Mouse (Mus musculus) MEL (cell line): Measurements from ENCODE around the gene Cdpf1.

Experiments
- CTCF ChIP-seq, 3 experiments: IDR thresholded peaks in 2 of 3; conservative IDR thresholded peaks in 1 of 3; 2 replicates each; pipeline ENCODE4 v1.5.1; 2011 to 2012; ENCODE audit warnings: low read length in 3 of 3, low read depth in 2 of 3, mild to moderate bottlenecking in 2 of 3, improper control_type of control experiment in 1 of 3, inconsistent platforms in 1 of 3, mixed read lengths in 1 of 3, moderate library complexity in 1 of 3; ENCODE audit not compliant: control insufficient read depth in 1 of 3, insufficient read depth in 1 of 3, poor library complexity in 1 of 3, severe bottlenecking in 1 of 3
- E2F4 ChIP-seq: IDR thresholded peaks from 2 replicates; pipeline ENCODE4 v1.6.1; 2011; ENCODE audit warnings: low read depth, low read length, improper control_type of control experiment, borderline replicate concordance
- ELF1 ChIP-seq: IDR thresholded peaks from 2 replicates; pipeline ENCODE4 v1.6.1; 2014; ENCODE audit warnings: low read depth, mild to moderate bottlenecking, inconsistent platforms, low read length, improper control_type of control experiment, moderate library complexity
- EP300 ChIP-seq, 2 experiments: IDR thresholded peaks; 2 replicates each; pipeline ENCODE4 v1.6.1; 2011; ENCODE audit warnings: improper control_type of control experiment in 2 of 2, low read length in 2 of 2, low read depth in 1 of 2, mild to moderate bottlenecking in 1 of 2
- ETS1 ChIP-seq: IDR thresholded peaks from 2 replicates; pipeline ENCODE4 v1.6.1; 2012; ENCODE audit warnings: low read depth, mild to moderate bottlenecking, inconsistent platforms, low read length, improper control_type of control experiment, moderate library complexity
- GATA1 ChIP-seq: IDR thresholded peaks from 2 replicates; pipeline ENCODE4 v1.6.1; 2011; ENCODE audit warnings: low read depth, low read length, improper control_type of control experiment
- MEF2A ChIP-seq: IDR thresholded peaks from 2 replicates; pipeline ENCODE4 v1.6.1; 2014; ENCODE audit warnings: low read depth, mild to moderate bottlenecking, inconsistent platforms, low read length, improper control_type of control experiment; ENCODE audit not compliant: poor library complexity, insufficient replicate concordance, severe bottlenecking; ENCODE audit errors: extremely low read depth
- POLR2A ChIP-seq, 2 experiments: IDR thresholded peaks; 2 replicates each; pipeline ENCODE4 v1.6.1; 2011 to 2012; ENCODE audit warnings: low read length in 2 of 2, mild to moderate bottlenecking in 2 of 2, control low read depth in 1 of 2, improper control_type of control experiment in 1 of 2, low read depth in 1 of 2, moderate library complexity in 1 of 2; ENCODE audit not compliant: control insufficient read depth in 1 of 2, insufficient read depth in 1 of 2, poor library complexity in 1 of 2
- POLR2AphosphoS2 ChIP-seq: IDR thresholded peaks from 2 replicates; pipeline ENCODE4 v1.6.1; 2011; ENCODE audit warnings: low read length, improper control_type of control experiment
- RAD21 ChIP-seq: IDR thresholded peaks from 2 replicates; pipeline ENCODE4 v1.6.1; 2011; ENCODE audit warnings: mild to moderate bottlenecking, low read depth, low read length, improper control_type of control experiment

DNA sequence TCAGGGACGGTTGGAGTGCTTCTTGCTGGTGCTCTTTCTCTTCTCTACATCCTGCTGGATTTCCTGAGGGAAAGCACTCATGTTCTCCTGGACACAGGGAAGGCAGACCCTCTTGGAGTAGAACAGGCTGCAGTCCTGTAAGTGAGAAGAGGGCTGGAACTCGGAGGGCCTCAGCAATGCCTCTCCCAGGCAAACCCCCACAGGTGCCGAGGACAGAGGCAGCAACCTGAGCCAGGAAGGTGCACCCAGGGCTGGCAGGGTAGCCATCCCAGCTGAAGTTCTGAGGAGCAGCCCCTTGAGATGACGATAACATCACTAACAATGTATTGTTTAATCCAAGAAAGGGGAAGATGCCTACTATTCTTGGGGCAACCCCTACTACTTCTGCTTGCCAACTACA is 4.1 kb downstream of the Cdpf1 start:
- no peak for TF ChIP-seq RAD21
- TF ChIP-seq E2F4 = no peak
- TF ChIP-seq MEF2A = no peak
- TF ChIP-seq POLR2A (IDR thresholded peaks at IDR 0.05; ENCODE audit: control insufficient read depth in 1 of 2, insufficient read depth in 1 of 2, low read depth in 1 of 2, low read length in 2 of 2, poor library complexity in 1 of 2) = no peak
- TF ChIP-seq GATA1 = no peak
- TF ChIP-seq EP300 (IDR thresholded peaks at IDR 0.05; ENCODE audit: low read depth in 1 of 2, low read length in 2 of 2) = no peak
- TF ChIP-seq CTCF (IDR thresholded peaks at IDR 0.05 in 2 of 3, conservative IDR thresholded peaks at IDR 0.05 in 1 of 3; ENCODE audit: control insufficient read depth in 1 of 3, insufficient read depth in 1 of 3, low read depth in 2 of 3, low read length in 3 of 3, poor library complexity in 1 of 3, severe bottlenecking in 1 of 3) = no peak
- no peak for TF ChIP-seq ETS1
- no peak for TF ChIP-seq ELF1
- TF ChIP-seq POLR2AphosphoS2 = no peak
